Mouse (Mus musculus): ENCODE data around the gene Ggnbp2. TPM values are rescaled to one million over a fixed set of nuclear protein-coding genes. Genes with fewer than 3 reads are reported as not detected.

The Ggnbp2 gene
- total RNA-seq, 2 experiments from 2014 or later, result 90.8 to 91.0 TPM

GRCm38 (mm10) chr11:84827492-84827891 lies 43.1 kb downstream of the Ggnbp2 start:
- no peak for DNase-seq (ENCODE audit: low spot score in 2 of 2)

GRCm38 (mm10) chr11:84826185-84826584 lies 44.4 kb downstream of the Ggnbp2 start:
- DNase-seq (ENCODE audit: low spot score in 2 of 2), result peak; percentile 51 to 56

GRCm38 (mm10) chr11:84825261-84825807 lies 45.3 kb downstream of the Ggnbp2 start:
- no peak for DNase-seq (ENCODE audit: low spot score in 2 of 2)

GRCm38 (mm10) chr11:84823484-84823897 lies 47.1 kb downstream of the Ggnbp2 start:
- no peak for DNase-seq (ENCODE audit: low spot score in 2 of 2)

- no peak for DNase-seq (ENCODE audit: low spot score in 2 of 2)
Measured at GRCm38 (mm10) chr11:84822487-84822886, 48.1 kb downstream of the Ggnbp2 start.

- no peak for DNase-seq (ENCODE audit: low spot score in 2 of 2)
Measured at GRCm38 (mm10) chr11:84821131-84821770, 49.4 kb downstream of the Ggnbp2 start.

GRCm38 (mm10) chr11:84818961-84819692 lies 51.5 kb downstream of the Ggnbp2 start, which contains the start of gene Mrm1:
Gene Mrm1, minus strand, starts transcription at chr11:84819515.
- DNase-seq (ENCODE audit: low spot score in 2 of 2), result peak; percentile 94 to 96

- DNase-seq (ENCODE audit: low spot score in 2 of 2), result peak; percentile 64 to 70
Measured at GRCm38 (mm10) chr11:84818085-84818960, 52.3 kb downstream of the Ggnbp2 start.

GRCm38 (mm10) chr11:84817362-84817761 lies 53.3 kb downstream of the Ggnbp2 start:
- no peak for DNase-seq (ENCODE audit: low spot score in 2 of 2)

GRCm38 (mm10) chr11:84813724-84814510 lies 56.7 kb downstream of the Ggnbp2 start:
- peak; percentile 74 to 83 for DNase-seq (ENCODE audit: low spot score in 2 of 2)

GRCm38 (mm10) chr11:84804373-84804772 lies 66.2 kb downstream of the Ggnbp2 start:
- DNase-seq (ENCODE audit: low spot score in 2 of 2), result no peak

- DNase-seq (ENCODE audit: low spot score in 2 of 2), result peak; percentile 69 to 79
Measured at GRCm38 (mm10) chr11:84797627-84798353, 72.8 kb downstream of the Ggnbp2 start.

GRCm38 (mm10) chr11:84797026-84797425 lies 73.6 kb downstream of the Ggnbp2 start:
- DNase-seq (ENCODE audit: low spot score in 2 of 2), result no peak

GRCm38 (mm10) chr11:84794496-84795113 lies 76.0 kb downstream of the Ggnbp2 start:
- peak; percentile 78 to 85 for DNase-seq (ENCODE audit: low spot score in 2 of 2)

- DNase-seq (ENCODE audit: low spot score in 2 of 2), result no peak
Measured at GRCm38 (mm10) chr11:84793545-84793944, 77.1 kb downstream of the Ggnbp2 start.

- no peak for DNase-seq (ENCODE audit: low spot score in 2 of 2)
Measured at GRCm38 (mm10) chr11:84790383-84790782, 80.2 kb downstream of the Ggnbp2 start.

Data from left cerebral cortex, adult 18-20 months (tissue).